Mouse (Mus musculus) neural tube, embryonic 15.5 days (tissue): ENCODE results near the gene Jag1. TPM values are rescaled to one million over a fixed set of nuclear protein-coding genes. Genes with fewer than 3 reads are reported as not detected.

Experiments
- ATAC-seq: fragments of 200-750 bp; cut with Nextera tagmentation; 2 replicates; pipeline ENCODE4 v1.8.0; 2017; ENCODE audit warnings: mild to moderate bottlenecking, moderate TSS enrichment, moderate library complexity; ENCODE audit not compliant: low FRiP score
- H3K27ac ChIP-seq: fragments of 300-500 bp; sonication (generic); replicated peaks from 2 replicates; pipeline ENCODE4 v1.5.1; 2015; ENCODE audit warnings: mild to moderate bottlenecking, inconsistent platforms
- H3K27me3 ChIP-seq: fragments of 300-500 bp; sonication (generic); replicated peaks from 2 replicates; pipeline ENCODE4 v1.6.1; 2015; ENCODE audit warnings: inconsistent platforms
- H3K36me3 ChIP-seq: fragments of 300-500 bp; sonication (generic); 2 replicates; pipeline ENCODE4 v1.6.1; 2015; ENCODE audit warnings: inconsistent platforms
- H3K4me1 ChIP-seq: fragments of 300-500 bp; sonication (generic); 2 replicates; pipeline ENCODE4 v1.6.1; 2015; ENCODE audit warnings: inconsistent platforms
- H3K4me2 ChIP-seq: fragments of 300-500 bp; sonication (generic); 2 replicates; pipeline ENCODE4 v1.6.1; 2015; ENCODE audit warnings: inconsistent platforms, mild to moderate bottlenecking, moderate library complexity
- H3K4me3 ChIP-seq: fragments of 300-500 bp; sonication (generic); replicated peaks from 2 replicates; pipeline ENCODE4 v1.5.1; 2015; ENCODE audit warnings: mild to moderate bottlenecking, inconsistent platforms
- H3K9ac ChIP-seq: fragments of 300-500 bp; sonication (generic); replicated peaks from 2 replicates; pipeline ENCODE4 v1.6.1; 2015; ENCODE audit warnings: mild to moderate bottlenecking, inconsistent platforms
- H3K9me3 ChIP-seq: fragments of 300-500 bp; sonication (generic); replicated peaks from 2 replicates; pipeline ENCODE4 v1.6.1; 2016; ENCODE audit warnings: inconsistent platforms
- WGBS: fragments of 180-500 bp; shearing (Covaris S2); methylation state at CpG from one replicate; pipeline ENCODE4 v1.1.7; 2015; ENCODE audit warnings: mixed read lengths; 5-methylcytosine and 5-hydroxymethylcytosine counted together
- polyA plus RNA-seq: library from polyadenylated mRNA; unstranded; fragments of >200 nt; fragmentation: Nextera tagmentation; extraction: Ambion mirVana; gene quantifications from 2 replicates; pipeline ENCODE4 v1.2.1, GENCODE M21; 2015

Jag1 gene
- polyA plus RNA-seq, 1 experiment from 2014 or later, result 7.5 TPM

- peaks cover 22% of the 10 kb centered on the region for H3K4me1 ChIP-seq
- 34% methylated on average over 11 of the region's 11 CpGs for WGBS
These were observed 18.0 kb downstream of the Jag1 start for GRCm38 (mm10) chr2:137098269-137099035.

GRCm38 (mm10) chr2:137096981-137097460, 19.4 kb downstream of the Jag1 start:
- peaks cover 30% of the 10 kb centered on the region for H3K4me1 ChIP-seq
- H3K9ac ChIP-seq, result no peak overlapping the region
- no peaks in the 10 kb centered on the region for H3K9me3 ChIP-seq
- no peaks in the 10 kb centered on the region for H3K36me3 ChIP-seq
- 18% methylated on average over 1 of the region's 5 CpGs for WGBS
- no peak overlapping the region for H3K4me3 ChIP-seq
- no peak overlapping the region for H3K4me2 ChIP-seq
- H3K27me3 ChIP-seq, result peaks cover 3% of the 10 kb centered on the region; the same call in 1 of the 2 replicates
- no peak for ATAC-seq
- H3K27ac ChIP-seq, result no peak overlapping the region

More at GRCm38 (mm10) chr2:137098269-137099035, 18.0 kb downstream of the Jag1 start:
- H3K9me3 ChIP-seq, result no peaks in the 10 kb centered on the region
- no peaks in the 10 kb centered on the region for H3K36me3 ChIP-seq
- no peak overlapping the region for H3K9ac ChIP-seq
- H3K27me3 ChIP-seq, result peaks cover 3% of the 10 kb centered on the region; the same call in 1 of the 2 replicates
- H3K4me2 ChIP-seq, result no peak overlapping the region
- H3K27ac ChIP-seq, result no peak overlapping the region
- ATAC-seq, result no peak
- no peak overlapping the region for H3K4me3 ChIP-seq

- Histone ChIP-seq H3K9ac (no peak overlapping the region), H3K4me1 (peaks cover 16% of the 10 kb centered on the region), H3K27ac (no peak overlapping the region), H3K9me3 (no peaks in the 10 kb centered on the region), H3K36me3 (peaks cover 14% of the 10 kb centered on the region; the same call in 1 of the 2 replicates), H3K4me2 (no peak overlapping the region), H3K4me3 (no peak overlapping the region), H3K27me3 (peaks cover 3% of the 10 kb centered on the region; the same call in 1 of the 2 replicates)
- ATAC-seq, result no peak
- WGBS, result 46% methylated on average over 8 of the region's 8 CpGs
These were observed 22.1 kb downstream of the Jag1 start for GRCm38 (mm10) chr2:137094301-137094700.

GRCm38 (mm10) chr2:137093298-137093630, 23.2 kb downstream of the Jag1 start:
- Histone ChIP-seq H3K27me3 (peaks cover under 1% of the 10 kb centered on the region; the same call in 1 of the 2 replicates), H3K9ac (no peak overlapping the region), H3K9me3 (no peaks in the 10 kb centered on the region), H3K4me3 (no peak overlapping the region), H3K4me2 (no peak overlapping the region), H3K36me3 (peaks cover 17% of the 10 kb centered on the region), H3K4me1 (peaks cover 11% of the 10 kb centered on the region), H3K27ac (no peak overlapping the region; the same call in 1 of the 2 replicates)
- 41% methylated on average over 7 of the region's 7 CpGs for WGBS
- ATAC-seq, result no peak

GRCm38 (mm10) chr2:137092523-137093297, 23.7 kb downstream of the Jag1 start:
- no peak overlapping the region for H3K9ac ChIP-seq
- H3K9me3 ChIP-seq, result no peaks in the 10 kb centered on the region
- H3K4me1 ChIP-seq, result peaks cover 11% of the 10 kb centered on the region
- H3K27me3 ChIP-seq, result no peaks in the 10 kb centered on the region
- 11% methylated on average over 10 of the region's 10 CpGs for WGBS
- no peak overlapping the region for H3K4me3 ChIP-seq
- no peak overlapping the region for H3K4me2 ChIP-seq
- peak; percentile 70 for ATAC-seq
- no peak overlapping the region; the same call in 1 of the 2 replicates for H3K27ac ChIP-seq
- H3K36me3 ChIP-seq, result peaks cover 17% of the 10 kb centered on the region

GRCm38 (mm10) chr2:137091766-137092522, 24.5 kb downstream of the Jag1 start:
- Histone ChIP-seq H3K4me3 (no peak overlapping the region), H3K27me3 (no peaks in the 10 kb centered on the region), H3K9me3 (no peaks in the 10 kb centered on the region), H3K4me1 (peaks cover 13% of the 10 kb centered on the region), H3K36me3 (peaks cover 17% of the 10 kb centered on the region), H3K27ac (no peak overlapping the region), H3K4me2 (no peak overlapping the region), H3K9ac (no peak overlapping the region)
- no peak for ATAC-seq
- 63% methylated on average over 11 of the region's 11 CpGs for WGBS

GRCm38 (mm10) chr2:137087705-137088104, 28.7 kb downstream of the Jag1 start:
- ATAC-seq, result no peak
- Histone ChIP-seq H3K4me1 (peaks cover 4% of the 10 kb centered on the region; the same call in 1 of the 2 replicates), H3K27ac (no peak overlapping the region), H3K4me3 (no peak overlapping the region), H3K9ac (no peak overlapping the region), H3K9me3 (no peaks in the 10 kb centered on the region), H3K36me3 (peaks cover 22% of the 10 kb centered on the region), H3K27me3 (no peaks in the 10 kb centered on the region), H3K4me2 (no peak overlapping the region)
- 81% methylated on average over 6 of the region's 6 CpGs for WGBS

GRCm38 (mm10) chr2:137086621-137087395, 29.6 kb downstream of the Jag1 start:
- ATAC-seq, result no peak
- WGBS, result 41% methylated on average over 14 of the region's 14 CpGs
- no peak overlapping the region for H3K27ac ChIP-seq
- no peak overlapping the region for H3K4me3 ChIP-seq
- H3K9me3 ChIP-seq, result no peaks in the 10 kb centered on the region
- no peak overlapping the region for H3K9ac ChIP-seq
- H3K36me3 ChIP-seq, result peaks cover 22% of the 10 kb centered on the region
- peaks cover 4% of the 10 kb centered on the region; the same call in 1 of the 2 replicates for H3K4me1 ChIP-seq
- no peak overlapping the region for H3K4me2 ChIP-seq
- no peaks in the 10 kb centered on the region for H3K27me3 ChIP-seq

GRCm38 (mm10) chr2:137085257-137085656, 31.2 kb downstream of the Jag1 start:
- 79% methylated on average over 8 of the region's 8 CpGs for WGBS
- H3K4me1 ChIP-seq, result peaks cover 11% of the 10 kb centered on the region; the same call in 1 of the 2 replicates
- H3K9ac ChIP-seq, result no peak overlapping the region
- H3K9me3 ChIP-seq, result no peaks in the 10 kb centered on the region
- H3K36me3 ChIP-seq, result peaks cover 14% of the 10 kb centered on the region
- H3K4me3 ChIP-seq, result no peak overlapping the region
- H3K27me3 ChIP-seq, result no peaks in the 10 kb centered on the region
- ATAC-seq, result no peak
- no peak overlapping the region for H3K27ac ChIP-seq
- no peak overlapping the region for H3K4me2 ChIP-seq

- no peak overlapping the region for H3K4me2 ChIP-seq
- peaks cover 14% of the 10 kb centered on the region for H3K4me1 ChIP-seq
These were observed 33.4 kb downstream of the Jag1 start for GRCm38 (mm10) chr2:137082896-137083620.

More at GRCm38 (mm10) chr2:137082896-137083620, 33.4 kb downstream of the Jag1 start:
- Histone ChIP-seq H3K9me3 (no peaks in the 10 kb centered on the region), H3K27ac (no peak overlapping the region), H3K36me3 (0 out of 2 replicates have a peak, but pooled peaks cover 5% of the 10 kb centered on the region), H3K9ac (no peak overlapping the region), H3K27me3 (no peaks in the 10 kb centered on the region), H3K4me3 (no peak overlapping the region)
- WGBS, result 80% methylated on average over 24 of the region's 24 CpGs
- ATAC-seq, result 0 out of 2 replicates have a peak, but pooled peaks have one; percentile 51
